Mouse (Mus musculus) limb, embryonic 13.5 days (tissue): ENCODE data around the gene Prkcd. TPM values are rescaled to one million over a fixed set of nuclear protein-coding genes. Genes with fewer than 3 reads are reported as not detected.

ENCODE experiments used
- ATAC-seq: fragments of 200-750 bp; cut with Nextera tagmentation; 2 replicates; pipeline ENCODE4 v1.8.0; 2017; ENCODE audit warnings: low read depth, moderate number of reproducible peaks, moderate TSS enrichment; ENCODE audit not compliant: low FRiP score
- H3K27ac ChIP-seq: fragments of 300-500 bp; sonication (generic); 2 replicates; pipeline ENCODE4 v1.5.1; 2015; ENCODE audit warnings: inconsistent platforms, mild to moderate bottlenecking, moderate library complexity
- H3K27me3 ChIP-seq: fragments of 300-500 bp; sonication (generic); 2 replicates; pipeline ENCODE4 v1.6.1; 2015; ENCODE audit warnings: mild to moderate bottlenecking, inconsistent platforms
- H3K36me3 ChIP-seq: fragments of 300-500 bp; sonication (generic); 2 replicates; pipeline ENCODE4 v1.6.1; 2015; ENCODE audit warnings: inconsistent platforms, mild to moderate bottlenecking, moderate library complexity
- H3K4me1 ChIP-seq: fragments of 300-500 bp; sonication (generic); 2 replicates; pipeline ENCODE4 v1.6.1; 2015; ENCODE audit warnings: inconsistent platforms
- H3K4me2 ChIP-seq: fragments of 300-500 bp; sonication (generic); replicated peaks from 2 replicates; pipeline ENCODE4 v1.6.1; 2015; ENCODE audit warnings: inconsistent platforms, mild to moderate bottlenecking, moderate library complexity
- H3K4me3 ChIP-seq: fragments of 300-500 bp; sonication (generic); 2 replicates; pipeline ENCODE4 v1.5.1; 2015; ENCODE audit warnings: moderate library complexity, mild to moderate bottlenecking, inconsistent platforms
- H3K9ac ChIP-seq: fragments of 300-500 bp; sonication (generic); 2 replicates; pipeline ENCODE4 v1.6.1; 2015; ENCODE audit warnings: mild to moderate bottlenecking, inconsistent platforms
- H3K9me3 ChIP-seq: fragments of 300-500 bp; sonication (generic); 2 replicates; pipeline ENCODE4 v1.6.1; 2016; ENCODE audit warnings: inconsistent platforms
- WGBS: fragments of 180-500 bp; shearing (Covaris S2); methylation state at CpG from one replicate; pipeline ENCODE4 v1.1.7; 2015; 5-methylcytosine and 5-hydroxymethylcytosine counted together
- polyA plus RNA-seq: library from polyadenylated mRNA; unstranded; fragments of >200 nt; fragmentation: Nextera tagmentation; extraction: Ambion mirVana; gene quantifications from 2 replicates; pipeline ENCODE4 v1.2.1, GENCODE M21; 2015

The Prkcd gene
- polyA plus RNA-seq, 1 experiment from 2014 or later = 58.5 TPM

DNA sequence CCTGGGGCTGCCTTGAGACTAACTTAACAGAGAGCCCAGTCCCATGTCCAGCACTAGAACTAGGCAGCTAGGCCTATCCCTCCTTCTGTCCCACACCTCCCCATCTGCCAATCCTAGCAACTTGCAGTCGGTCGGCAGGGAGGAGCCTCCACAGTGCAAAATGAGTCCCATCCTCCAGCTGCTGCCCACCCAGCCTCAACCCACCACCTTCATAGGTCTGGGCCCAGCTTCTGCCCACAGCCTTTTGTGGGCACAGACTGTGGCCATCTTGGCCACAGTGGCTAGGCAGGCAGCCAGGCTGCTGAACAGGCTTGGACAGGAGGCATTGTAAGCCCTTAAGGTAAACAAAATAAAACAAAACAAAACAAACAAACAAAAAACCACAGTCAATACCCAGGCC lies 5.8 kb upstream of the Prkcd start:
- ATAC-seq = no peak
- Histone ChIP-seq H3K27ac (no peak overlapping the region), H3K4me1 (peaks cover 8% of the 10 kb centered on the region), H3K9ac (no peak overlapping the region), H3K4me2 (no peak overlapping the region), H3K4me3 (no peak overlapping the region), H3K9me3 (no peaks in the 10 kb centered on the region), H3K36me3 (no peaks in the 10 kb centered on the region), H3K27me3 (no peaks in the 10 kb centered on the region)
- 41% methylated on average over 2 of the region's 2 CpGs for WGBS

DNA sequence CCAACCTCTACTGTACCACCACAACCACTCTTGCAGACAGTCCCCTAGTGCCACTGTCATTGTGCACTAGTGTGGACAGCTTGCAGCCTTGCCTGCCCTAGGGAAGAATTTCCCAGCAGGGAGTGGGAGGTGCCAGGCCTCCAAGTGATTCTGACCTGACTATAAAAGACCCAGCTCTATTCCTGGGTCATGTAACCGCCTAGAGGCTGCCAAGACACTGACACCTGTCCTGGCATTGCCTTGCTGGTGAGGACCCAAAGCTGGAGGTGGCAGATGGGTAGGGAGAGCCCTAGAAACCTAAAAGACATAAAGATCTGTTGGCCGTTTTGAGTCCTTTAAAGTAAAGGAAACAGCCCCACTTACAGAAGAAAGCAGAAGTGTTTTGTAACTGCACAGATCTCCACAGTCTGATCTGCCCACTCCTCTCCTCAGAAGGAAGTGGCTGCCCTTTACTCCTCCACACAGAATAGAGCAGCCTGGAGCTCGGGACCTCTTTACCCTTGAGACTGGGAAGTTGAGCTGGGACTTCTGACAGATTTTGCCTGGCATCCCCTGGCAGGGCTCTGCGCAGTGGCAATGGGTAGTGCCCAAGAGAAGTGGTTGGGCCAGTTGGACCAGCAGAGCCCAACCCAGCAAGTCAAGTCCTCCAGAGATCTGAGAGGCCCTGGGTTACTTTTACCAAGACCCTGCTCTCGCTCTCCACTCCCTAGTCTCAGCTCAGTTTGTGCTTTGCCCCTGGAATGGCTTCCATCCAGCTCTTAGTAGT lies 5.0 kb upstream of the Prkcd start:
- no peak overlapping the region for H3K27ac ChIP-seq
- H3K36me3 ChIP-seq = no peaks in the 10 kb centered on the region
- no peaks in the 10 kb centered on the region for H3K9me3 ChIP-seq
- no peak overlapping the region for H3K4me2 ChIP-seq
- H3K9ac ChIP-seq = no peak overlapping the region
- H3K4me3 ChIP-seq = no peak overlapping the region
- no peak for ATAC-seq
- H3K4me1 ChIP-seq = peaks cover 8% of the 10 kb centered on the region
- no peaks in the 10 kb centered on the region for H3K27me3 ChIP-seq
- WGBS = 65% methylated on average over 5 of the region's 5 CpGs

DNA sequence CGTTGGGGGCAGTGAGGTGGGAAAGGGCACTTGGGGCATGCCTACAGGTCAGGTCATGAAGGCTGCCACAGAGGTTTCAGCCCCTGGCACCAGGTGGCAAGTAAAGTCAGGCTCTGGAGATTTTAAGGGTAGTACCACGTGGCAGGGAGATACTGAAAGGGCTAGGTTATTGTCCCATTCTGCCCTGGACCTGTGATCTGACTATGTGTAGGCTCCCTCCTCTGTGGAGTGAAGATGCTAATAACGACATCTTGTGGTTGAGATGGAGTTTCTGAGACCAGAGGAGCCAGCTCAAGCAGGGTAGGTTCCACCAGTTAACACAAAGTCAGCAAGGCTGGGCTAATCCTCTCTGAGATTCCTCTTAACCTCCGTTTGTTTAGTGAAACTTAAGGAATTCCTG lies 3.8 kb upstream of the Prkcd start:
- Histone ChIP-seq H3K4me1 (peaks cover 13% of the 10 kb centered on the region), H3K36me3 (no peaks in the 10 kb centered on the region), H3K27ac (no peak overlapping the region), H3K9ac (no peak overlapping the region), H3K4me3 (no peak overlapping the region), H3K9me3 (no peaks in the 10 kb centered on the region), H3K27me3 (no peaks in the 10 kb centered on the region), H3K4me2 (no peak overlapping the region)
- ATAC-seq = no peak
- WGBS = 49% methylated on average over 4 of the region's 4 CpGs

DNA sequence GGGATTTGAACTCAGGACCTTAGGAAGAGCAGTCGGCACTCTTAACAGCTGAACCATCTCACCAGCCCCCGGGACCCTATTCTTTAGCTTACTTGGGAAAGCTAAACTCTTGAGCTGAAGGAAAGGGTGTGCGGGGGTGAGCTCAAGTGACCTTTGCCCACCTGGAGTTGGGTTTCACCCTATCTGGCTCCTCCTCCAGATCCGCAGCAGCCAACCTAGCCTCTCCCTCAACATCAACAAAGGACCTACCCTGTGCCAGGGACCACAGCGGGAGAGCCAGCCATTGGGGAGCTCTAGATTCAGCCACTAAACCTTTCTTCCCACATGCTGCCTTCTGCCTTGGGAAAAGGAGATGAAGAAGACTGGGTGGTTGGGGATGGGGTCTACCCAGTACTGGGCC lies 2.2 kb upstream of the Prkcd start:
- WGBS = 86% methylated on average over 5 of the region's 5 CpGs
- H3K9ac ChIP-seq = no peak overlapping the region
- ATAC-seq = no peak

DNA sequence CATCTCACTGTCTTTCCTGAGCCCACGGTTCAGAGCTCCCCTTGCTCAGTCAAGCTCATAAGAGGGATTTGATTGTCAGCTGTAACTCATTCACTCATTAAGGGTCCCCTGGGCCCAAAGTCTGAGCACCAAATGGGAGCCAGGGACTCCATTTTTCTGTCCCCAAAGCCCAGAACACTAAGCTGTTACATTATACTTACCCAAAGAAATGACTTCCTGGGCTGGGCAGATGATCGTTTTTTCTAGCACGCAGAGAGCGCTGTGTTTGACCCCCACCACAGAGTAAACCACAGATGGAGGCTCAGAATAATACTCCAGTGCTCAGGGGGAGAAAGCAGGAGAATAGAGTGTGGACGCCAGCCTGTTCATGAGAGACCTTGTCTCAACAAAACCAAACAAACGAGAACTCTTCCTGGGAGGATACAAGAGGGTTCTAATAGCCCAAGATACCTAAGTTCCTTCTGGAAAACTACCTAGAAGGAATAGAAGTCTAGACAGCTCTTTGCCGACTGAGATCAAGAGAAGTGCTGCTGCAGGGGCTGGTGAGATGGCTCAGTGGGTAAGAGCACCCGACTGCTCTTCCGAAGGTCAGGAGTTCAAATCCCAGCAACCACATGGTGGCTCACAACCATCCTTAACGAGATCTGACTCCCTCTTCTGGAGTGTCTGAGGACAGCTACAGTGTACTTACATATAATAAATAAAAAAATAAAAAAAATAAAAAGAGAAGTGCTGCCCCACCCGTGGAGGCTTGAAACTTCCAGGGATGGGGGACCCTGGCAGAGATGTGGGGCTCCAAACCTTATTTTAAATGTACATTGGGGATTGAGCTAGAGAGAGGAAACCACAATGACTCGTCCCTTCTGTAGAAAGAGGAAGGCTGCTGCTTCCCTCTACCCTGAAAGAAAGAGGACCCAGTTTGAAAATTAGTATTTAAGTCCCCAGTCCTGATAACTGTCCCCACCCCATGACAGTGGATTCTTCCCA lies 1.0 kb upstream of the Prkcd start:
- no peak for ATAC-seq
- H3K27ac ChIP-seq = peak overlapping the region; percentile 56
- WGBS = 54% methylated on average over 12 of the region's 12 CpGs
- H3K4me2 ChIP-seq = peak overlapping the region; percentile 94
- no peaks in the 10 kb centered on the region for H3K27me3 ChIP-seq
- peaks cover 32% of the 10 kb centered on the region for H3K4me1 ChIP-seq
- H3K36me3 ChIP-seq = no peaks in the 10 kb centered on the region
- peak overlapping the region; percentile 72 for H3K4me3 ChIP-seq
- peak overlapping the region; percentile 78 for H3K9ac ChIP-seq
- H3K9me3 ChIP-seq = no peaks in the 10 kb centered on the region

More for the DNA sequence above, 2.2 kb upstream of the Prkcd start:
- Histone ChIP-seq H3K4me1 (peaks cover 28% of the 10 kb centered on the region), H3K4me2 (no peak overlapping the region), H3K9me3 (no peaks in the 10 kb centered on the region), H3K4me3 (no peak overlapping the region), H3K36me3 (no peaks in the 10 kb centered on the region), H3K27me3 (no peaks in the 10 kb centered on the region), H3K27ac (no peak overlapping the region)

DNA sequence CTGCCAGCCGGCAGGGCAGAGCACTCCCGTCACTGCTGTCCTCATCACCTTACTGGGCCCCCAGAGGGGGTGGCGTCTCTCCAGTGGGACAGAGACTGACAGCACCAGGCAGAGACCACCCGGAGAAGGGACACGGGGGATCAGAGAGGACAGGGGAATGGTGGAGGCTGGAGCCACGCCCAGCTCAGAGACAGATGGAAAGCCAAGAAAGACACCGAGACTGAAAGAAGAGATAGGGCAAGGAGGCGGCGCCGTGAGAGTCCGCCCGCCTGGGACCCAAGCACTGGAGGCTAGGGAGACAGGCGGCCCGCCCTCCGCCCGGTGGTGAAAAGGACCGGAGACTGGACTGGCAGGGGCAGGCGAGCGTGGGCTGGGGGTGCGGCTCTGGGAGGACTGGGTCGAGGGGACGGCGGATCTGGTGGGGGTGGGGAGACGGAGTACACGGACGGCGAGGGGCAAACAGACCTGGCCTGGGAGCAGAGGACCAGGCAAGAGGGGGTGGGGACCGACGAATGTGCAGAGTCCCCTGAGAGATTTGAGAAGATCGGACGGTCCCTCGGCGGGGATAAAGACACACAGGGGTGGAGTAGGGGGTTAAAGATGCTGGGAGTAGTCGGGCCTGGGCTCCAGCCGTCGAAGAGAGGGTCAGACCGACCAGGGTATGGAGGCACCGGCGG lies 741 bp downstream of the Prkcd start:
- peak; percentile 22; the same call in 1 of the 2 replicates for ATAC-seq

DNA sequence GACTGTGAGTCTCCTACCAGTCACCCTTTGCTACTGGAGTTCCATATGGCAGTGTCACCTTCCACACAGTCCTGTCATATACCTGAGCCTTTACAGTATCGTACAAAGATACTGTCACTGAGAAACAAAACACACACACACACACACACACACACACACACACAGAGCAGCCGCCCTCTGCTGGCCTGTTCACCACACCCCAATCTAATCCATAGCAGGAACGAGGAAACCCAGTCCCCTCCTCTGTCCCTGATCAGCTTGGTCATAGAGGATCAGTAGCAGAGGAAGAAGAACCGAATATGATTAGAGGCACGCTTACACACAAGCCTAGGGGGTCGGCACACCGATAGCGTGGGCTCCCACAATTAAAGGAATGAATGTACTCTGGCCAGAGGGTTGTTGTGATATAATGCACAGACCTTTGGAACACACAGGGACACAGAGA lies 1.7 kb downstream of the Prkcd start:
- H3K27ac ChIP-seq = no peak overlapping the region
- peaks cover 32% of the 10 kb centered on the region for H3K4me1 ChIP-seq
- 62% methylated on average over 8 of the region's 8 CpGs for WGBS
- H3K9me3 ChIP-seq = no peaks in the 10 kb centered on the region
- no peak for ATAC-seq
- H3K27me3 ChIP-seq = no peaks in the 10 kb centered on the region
- H3K4me2 ChIP-seq = peak overlapping the region; percentile 94
- peak overlapping the region; percentile 72 for H3K4me3 ChIP-seq
- H3K9ac ChIP-seq = 0 out of 2 replicates have a peak overlapping the region, but pooled peaks have one; percentile 78
- peaks cover 2% of the 10 kb centered on the region; the same call in 1 of the 2 replicates for H3K36me3 ChIP-seq

More for the DNA sequence above, 741 bp downstream of the Prkcd start:
- Histone ChIP-seq H3K36me3 (peaks cover under 1% of the 10 kb centered on the region; the same call in 1 of the 2 replicates), H3K4me3 (peak overlapping the region; percentile 72), H3K9ac (peak overlapping the region; percentile 78), H3K27me3 (no peaks in the 10 kb centered on the region), H3K27ac (no peak overlapping the region), H3K4me2 (peak overlapping the region; percentile 94), H3K4me1 (peaks cover 32% of the 10 kb centered on the region), H3K9me3 (no peaks in the 10 kb centered on the region)
- under 1% methylated on average over 33 of the region's 39 CpGs for WGBS

DNA sequence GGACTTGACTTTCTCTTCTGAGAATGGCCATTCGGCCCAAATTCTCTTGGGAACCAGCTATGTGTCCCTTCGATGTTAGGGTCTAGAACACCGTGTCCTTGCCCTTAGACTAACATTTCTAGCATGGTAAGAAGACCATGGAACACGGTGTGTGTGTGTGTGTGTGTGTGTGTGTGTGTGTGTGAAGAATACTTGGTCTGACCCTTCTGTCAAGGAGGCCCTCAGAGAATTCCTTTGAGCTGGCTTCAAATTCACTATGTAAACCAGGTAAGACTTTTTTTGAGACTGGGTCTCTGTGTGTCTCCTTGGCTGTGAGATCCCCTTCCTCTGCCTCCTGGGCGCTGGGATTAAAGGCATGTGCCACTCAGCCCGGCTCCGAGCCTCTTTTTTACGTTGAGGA lies 3.5 kb downstream of the Prkcd start:
- Histone ChIP-seq H3K27ac (no peak overlapping the region), H3K4me1 (peaks cover 32% of the 10 kb centered on the region), H3K9ac (no peak overlapping the region), H3K4me2 (no peak overlapping the region), H3K27me3 (no peaks in the 10 kb centered on the region), H3K36me3 (peaks cover 2% of the 10 kb centered on the region; the same call in 1 of the 2 replicates), H3K4me3 (no peak overlapping the region), H3K9me3 (no peaks in the 10 kb centered on the region)
- ATAC-seq = no peak
- WGBS = 88% methylated on average over 8 of the region's 8 CpGs

DNA sequence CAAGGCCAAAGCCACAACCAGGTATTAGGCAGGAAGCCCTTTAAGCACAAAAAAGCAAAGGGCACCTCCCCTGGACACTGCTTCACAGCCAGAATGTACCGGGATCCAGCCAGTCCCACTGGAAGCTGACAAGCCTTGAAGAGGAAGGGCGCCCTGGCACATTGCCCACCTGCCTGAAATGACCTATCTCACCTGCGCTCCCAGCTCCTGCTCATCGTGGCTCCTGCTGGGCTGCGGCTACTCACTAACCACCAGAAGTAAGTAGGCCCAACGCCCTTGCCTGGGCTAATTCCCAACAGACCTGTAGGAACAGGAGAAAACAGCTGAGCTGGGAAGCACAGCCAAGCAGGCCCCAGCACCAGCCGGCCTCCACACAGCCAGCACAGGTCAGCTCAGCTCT lies 3.9 kb downstream of the Prkcd start:
- no peaks in the 10 kb centered on the region for H3K9me3 ChIP-seq
- no peak for ATAC-seq
- H3K9ac ChIP-seq = no peak overlapping the region
- no peak overlapping the region; the same call in 1 of the 2 replicates for H3K27ac ChIP-seq
- H3K27me3 ChIP-seq = no peaks in the 10 kb centered on the region
- WGBS = 75% methylated on average over 7 of the region's 7 CpGs
- no peak overlapping the region for H3K4me3 ChIP-seq
- H3K36me3 ChIP-seq = peaks cover 2% of the 10 kb centered on the region; the same call in 1 of the 2 replicates
- peaks cover 32% of the 10 kb centered on the region for H3K4me1 ChIP-seq
- H3K4me2 ChIP-seq = no peak overlapping the region

DNA sequence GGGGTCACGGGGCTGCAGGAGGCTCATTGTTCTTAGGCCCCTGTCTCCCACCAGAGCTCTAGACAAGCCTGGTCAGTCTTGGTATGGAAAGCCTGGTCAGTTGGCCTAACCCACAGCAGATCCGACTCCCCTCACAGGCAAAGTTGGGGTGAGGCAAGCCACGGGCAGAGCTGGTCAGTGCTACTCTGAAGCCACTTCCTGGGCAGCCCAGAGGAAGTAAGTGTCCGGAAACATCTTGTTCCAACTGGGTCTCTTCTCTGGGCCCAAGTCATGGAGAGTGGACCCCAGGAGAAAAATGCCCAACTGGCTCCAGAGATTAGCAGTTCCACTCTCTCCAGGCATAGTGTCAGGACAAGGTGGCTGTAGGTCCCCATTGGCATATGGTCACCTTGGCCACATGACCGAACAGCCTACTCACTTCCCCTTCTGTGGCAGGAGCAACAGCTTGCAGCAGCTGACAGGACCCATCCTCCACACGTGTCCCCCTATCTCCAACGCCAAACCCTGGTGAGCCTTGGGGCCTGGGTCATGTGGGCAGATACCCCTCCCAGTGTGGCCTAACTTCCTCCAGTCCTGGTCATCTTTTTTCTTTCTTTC lies 5.9 kb downstream of the Prkcd start:
- Histone ChIP-seq H3K27me3 (no peaks in the 10 kb centered on the region), H3K4me1 (peaks cover 30% of the 10 kb centered on the region), H3K4me3 (no peak overlapping the region), H3K9ac (no peak overlapping the region), H3K4me2 (no peak overlapping the region), H3K27ac (no peak overlapping the region), H3K9me3 (no peaks in the 10 kb centered on the region), H3K36me3 (peaks cover 2% of the 10 kb centered on the region; the same call in 1 of the 2 replicates)
- 85% methylated on average over 7 of the region's 7 CpGs for WGBS
- ATAC-seq = no peak

DNA sequence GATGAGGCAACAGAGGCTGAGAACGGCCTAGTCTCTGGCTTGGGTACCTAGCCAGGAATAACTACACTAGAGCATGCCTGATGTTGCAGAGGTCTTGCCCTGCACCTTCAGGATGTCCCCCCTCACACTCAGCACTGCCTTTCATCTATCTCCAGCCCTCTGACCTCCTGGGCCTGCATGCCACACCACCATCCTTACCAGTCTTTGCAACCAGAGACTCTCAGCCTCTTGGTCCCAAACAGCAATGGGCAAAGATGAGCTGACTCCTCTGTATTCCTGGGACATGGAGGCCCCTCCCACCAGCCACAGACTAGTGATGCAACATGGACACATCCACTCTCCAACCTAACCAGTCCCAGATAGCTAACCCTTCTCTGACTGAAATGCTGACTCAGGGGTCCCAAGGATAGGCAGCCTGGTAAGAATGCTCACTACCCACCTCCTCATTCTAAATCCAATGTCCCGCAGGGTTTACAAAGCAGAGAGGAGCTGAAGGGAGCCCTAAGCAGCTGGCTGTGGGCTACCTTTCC lies 7.2 kb downstream of the Prkcd start:
- no peak overlapping the region for H3K4me3 ChIP-seq
- 87% methylated on average over 2 of the region's 2 CpGs for WGBS
- H3K9me3 ChIP-seq = no peaks in the 10 kb centered on the region
- H3K36me3 ChIP-seq = peaks cover 2% of the 10 kb centered on the region; the same call in 1 of the 2 replicates
- H3K27ac ChIP-seq = no peak overlapping the region
- H3K27me3 ChIP-seq = no peaks in the 10 kb centered on the region
- no peak overlapping the region for H3K9ac ChIP-seq
- peaks cover 22% of the 10 kb centered on the region; the same call in 1 of the 2 replicates for H3K4me1 ChIP-seq
- no peak overlapping the region for H3K4me2 ChIP-seq
- no peak for ATAC-seq
